Mouse (Mus musculus) left cerebral cortex, adult 11 months (tissue): Measurements from ENCODE around the gene Kif14.
A peak's percentile ranks its signal among the peaks of the same experiment; 100 is the strongest.

ENCODE experiments used
- DNase-seq: peaks from one replicate; pipeline ENCODE4 v3.0.0; 2022; ENCODE audit warnings: low spot score

The Kif14 gene

DNA sequence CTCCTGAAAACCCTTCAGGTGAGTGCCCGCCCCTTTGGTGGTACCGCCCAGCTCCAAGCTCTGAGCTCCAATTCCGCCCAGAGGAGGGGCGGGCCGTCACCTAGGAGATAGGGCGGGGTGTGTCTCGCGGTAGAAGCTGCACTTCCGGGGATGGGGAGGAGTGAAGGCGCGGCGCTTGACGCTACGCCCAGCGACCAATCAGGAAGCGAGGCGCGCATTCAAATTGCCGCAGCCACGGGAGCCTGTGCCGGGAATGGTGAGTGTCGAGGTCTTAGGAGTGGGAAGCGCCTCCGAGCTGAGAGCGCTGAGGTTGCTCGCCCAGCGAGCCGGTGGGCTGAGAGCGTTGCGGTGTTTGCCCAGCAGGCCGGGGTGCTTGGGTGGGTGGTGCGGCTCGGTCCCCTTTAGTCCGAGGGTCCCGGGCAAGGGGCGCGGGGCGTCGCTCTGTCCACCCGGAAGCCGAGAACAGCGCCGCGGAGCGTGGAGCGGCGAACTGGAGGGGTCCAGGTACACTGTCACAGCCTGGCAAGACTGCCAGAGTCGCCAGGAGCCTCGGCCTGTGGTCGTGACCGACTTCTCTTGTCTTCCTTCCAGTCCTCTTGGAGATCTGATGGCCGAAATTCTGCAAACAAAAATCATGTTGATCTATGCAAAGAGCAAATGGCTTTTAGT, at the start of gene Kif14:
Gene Kif14 (plus strand): TSS at position 201 of the 669 bp plus-strand sequence.
- DNase-seq = peak; percentile 85

GRCm38 (mm10) chr1:136418393-136418792, 47.8 kb upstream of the Kif14 start:
- DNase-seq = peak; percentile 40

GRCm38 (mm10) chr1:136427166-136427969, 38.8 kb upstream of the Kif14 start:
- DNase-seq = no peak

DNA sequence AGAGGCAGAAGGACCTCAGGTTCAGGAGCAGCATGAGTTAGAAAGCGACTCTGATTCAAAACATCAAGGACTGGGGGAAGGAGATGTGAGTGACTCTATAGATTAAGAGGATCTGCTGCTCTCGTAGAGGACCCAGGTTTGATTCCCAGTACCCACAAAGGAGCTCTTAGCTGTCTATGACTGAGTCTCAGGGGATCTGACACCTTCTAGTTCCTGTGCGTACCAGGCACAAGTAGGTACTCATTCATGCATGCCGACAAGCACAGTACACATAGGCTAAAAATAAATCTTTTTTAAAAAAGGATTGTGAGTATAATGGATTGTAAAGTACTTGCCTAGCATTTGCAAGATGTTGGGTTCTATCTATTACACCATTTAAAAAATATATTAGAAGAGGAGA, 37.2 kb upstream of the Kif14 start:
- DNase-seq = no peak

- DNase-seq = no peak
These were observed 35.9 kb upstream of the Kif14 start for GRCm38 (mm10) chr1:136430126-136430818.

GRCm38 (mm10) chr1:136440741-136441140, 25.4 kb upstream of the Kif14 start:
- no peak for DNase-seq

DNA sequence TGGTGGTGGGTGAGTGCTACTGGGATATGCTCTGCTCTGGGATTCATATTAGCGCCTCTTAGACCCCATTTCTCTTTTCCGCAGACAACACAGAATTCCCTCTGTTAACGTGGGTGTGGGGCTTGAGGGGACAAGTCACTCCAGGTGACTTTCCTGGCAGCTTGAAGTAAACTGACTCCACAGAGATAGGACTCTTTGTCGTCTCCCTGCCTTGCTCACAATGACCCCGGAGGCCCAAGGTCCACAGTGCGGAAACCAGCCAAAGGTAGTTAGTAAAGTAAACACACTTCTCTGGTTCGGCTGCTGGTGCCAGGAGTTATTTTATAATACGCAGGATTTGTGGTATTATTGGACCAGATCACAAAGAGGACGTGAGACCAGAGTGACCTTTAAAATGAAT, 23.3 kb upstream of the Kif14 start:
- DNase-seq = no peak

DNA sequence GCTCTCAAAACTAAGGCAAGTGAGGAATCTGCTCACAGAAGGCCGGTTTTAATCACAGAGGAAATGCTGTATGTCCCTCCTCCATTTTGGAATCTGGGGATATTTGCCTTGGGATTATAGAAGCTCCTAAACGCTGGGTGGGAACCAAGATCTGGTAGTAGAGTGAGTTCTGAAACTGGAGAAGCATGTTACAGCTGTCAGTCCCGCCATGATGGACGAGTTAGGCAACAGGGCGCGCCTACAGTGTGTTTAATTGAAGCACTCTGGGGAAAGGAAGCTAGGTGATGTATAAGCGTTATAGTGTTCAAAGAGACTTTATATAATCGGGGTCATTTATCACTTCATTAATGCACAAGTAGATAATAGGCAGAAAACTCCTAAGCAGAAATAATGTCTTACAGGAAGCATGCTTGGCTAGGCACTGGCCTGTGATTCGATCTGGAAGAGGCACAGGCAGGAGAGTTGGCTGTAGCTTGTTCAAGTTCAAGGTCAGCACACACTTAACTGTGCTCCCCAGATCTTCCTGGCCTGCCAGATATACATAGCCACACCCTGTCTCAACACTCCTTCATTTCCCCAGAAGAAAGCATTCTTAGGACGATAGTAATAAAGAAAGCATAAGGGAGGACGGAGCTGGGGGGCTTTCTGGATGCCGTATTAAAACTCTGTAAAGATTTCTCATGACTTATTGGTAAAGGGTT, 21.4 kb upstream of the Kif14 start:
- DNase-seq = no peak

- DNase-seq = no peak
These were observed 19.2 kb upstream of the Kif14 start for GRCm38 (mm10) chr1:136446933-136447332.

- DNase-seq = no peak
These were observed 18.8 kb upstream of the Kif14 start for GRCm38 (mm10) chr1:136447338-136447737.

- DNase-seq = no peak
These were observed 16.6 kb upstream of the Kif14 start for GRCm38 (mm10) chr1:136449541-136449940.

DNA sequence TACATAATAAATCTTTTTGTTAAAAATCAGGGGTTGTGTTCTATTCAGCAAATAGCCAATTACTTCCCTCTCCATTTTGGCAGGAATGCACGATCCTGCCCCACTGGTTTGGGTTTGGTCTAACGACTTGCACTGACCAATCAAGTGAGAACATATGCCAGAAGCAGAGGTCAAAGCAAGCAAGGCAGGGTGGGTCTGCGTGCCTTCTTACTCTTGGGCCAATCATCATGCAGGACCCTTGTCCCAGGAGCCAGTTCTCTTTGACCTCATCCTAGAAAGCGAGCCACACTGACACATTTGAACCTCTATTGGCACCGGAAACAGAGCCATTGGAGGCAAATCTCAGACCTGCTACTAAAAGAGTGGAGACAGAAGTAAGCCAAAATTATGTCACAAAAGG, 15.9 kb upstream of the Kif14 start:
- no peak for DNase-seq

- no peak for DNase-seq
These were observed 13.7 kb upstream of the Kif14 start for GRCm38 (mm10) chr1:136452421-136452820.

DNA sequence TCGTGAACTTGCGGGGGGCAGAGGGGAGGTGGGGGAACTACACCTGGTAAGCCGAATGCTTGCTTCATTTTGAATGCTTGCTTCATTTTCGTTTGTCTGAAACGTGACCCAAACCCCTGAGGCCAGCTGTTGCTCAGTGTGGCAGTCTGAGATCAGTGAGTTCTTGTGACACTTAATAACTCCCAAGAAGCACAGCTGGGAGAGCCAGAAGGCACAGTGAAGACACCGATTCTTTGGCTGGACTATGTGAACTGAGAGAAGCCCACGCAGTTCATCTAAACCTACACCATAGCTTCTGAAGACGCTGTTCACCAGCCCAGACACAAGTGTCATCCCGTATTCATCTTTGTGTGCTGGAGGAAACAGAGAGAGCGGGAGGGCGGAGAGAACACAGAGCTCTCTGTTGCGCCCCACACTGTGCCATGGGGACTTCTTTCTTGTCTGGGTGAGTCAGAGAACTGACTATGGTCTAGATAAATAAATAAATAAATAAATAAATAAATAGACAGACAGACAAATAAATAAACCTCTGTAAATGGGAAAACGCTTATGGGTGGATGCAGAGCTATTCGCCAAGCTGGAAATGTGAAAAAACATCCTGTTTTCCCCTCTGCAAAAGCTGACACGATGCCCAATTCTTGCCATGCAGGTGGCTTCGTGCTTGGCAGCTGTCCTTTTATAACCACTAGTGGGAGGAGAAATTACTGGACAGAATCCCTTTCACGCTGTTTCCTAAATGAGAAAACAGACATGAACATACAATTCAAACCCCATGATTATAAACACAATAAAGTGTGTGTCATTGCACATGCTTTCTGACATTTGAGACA, 10.2 kb upstream of the Kif14 start:
- DNase-seq = no peak

DNA sequence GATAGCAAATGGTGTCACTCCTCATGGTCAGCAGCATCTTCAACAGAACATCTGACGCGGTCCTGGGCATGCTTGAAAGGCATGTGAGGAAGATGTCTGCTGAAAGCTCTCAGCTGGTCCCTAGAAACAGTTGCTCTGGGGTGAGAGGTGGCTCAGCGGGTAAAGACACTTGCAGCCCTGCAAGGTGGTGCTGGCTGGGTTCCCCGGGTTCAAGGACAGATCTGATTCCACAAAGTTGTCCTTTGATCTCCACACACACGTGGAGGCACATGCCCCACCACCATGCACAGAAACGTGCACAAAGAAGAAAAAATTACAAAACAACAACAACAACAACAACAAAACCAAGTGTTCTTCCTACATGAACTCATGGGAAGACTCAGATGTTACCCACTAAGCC, 9.4 kb upstream of the Kif14 start:
- DNase-seq = no peak

GRCm38 (mm10) chr1:136457403-136457802, 8.7 kb upstream of the Kif14 start:
- no peak for DNase-seq

DNA sequence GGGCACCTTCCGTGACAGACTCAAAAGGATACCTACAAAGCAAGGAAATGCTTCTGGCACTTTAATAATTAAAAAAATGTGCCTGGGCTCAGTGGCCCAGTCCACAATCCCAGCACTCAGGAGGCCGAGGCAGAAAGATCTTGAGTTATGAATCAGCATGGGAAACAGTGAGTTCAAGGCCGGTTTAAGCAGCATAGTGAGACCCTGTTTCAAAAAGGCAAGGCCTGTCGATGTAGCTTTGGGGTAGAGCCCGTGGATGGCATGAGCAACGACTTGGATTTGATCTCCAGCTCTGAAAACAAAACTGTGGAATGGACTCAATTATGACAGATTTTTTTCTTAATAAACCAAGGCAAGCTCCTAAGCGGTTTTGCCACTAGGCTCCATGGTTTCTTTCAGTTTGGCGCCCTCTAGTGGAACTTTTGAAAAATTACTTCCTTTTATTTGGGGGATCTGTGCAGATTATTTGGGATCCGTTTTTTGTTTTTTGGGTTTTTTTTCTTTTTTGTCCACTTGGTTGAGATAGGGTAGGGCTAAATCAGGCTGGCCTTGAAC, 7.4 kb upstream of the Kif14 start:
- no peak for DNase-seq

GRCm38 (mm10) chr1:136462443-136462842, 3.7 kb upstream of the Kif14 start:
- no peak for DNase-seq

- no peak for DNase-seq
These were observed 975 bp upstream of the Kif14 start for GRCm38 (mm10) chr1:136465168-136465567.

DNA sequence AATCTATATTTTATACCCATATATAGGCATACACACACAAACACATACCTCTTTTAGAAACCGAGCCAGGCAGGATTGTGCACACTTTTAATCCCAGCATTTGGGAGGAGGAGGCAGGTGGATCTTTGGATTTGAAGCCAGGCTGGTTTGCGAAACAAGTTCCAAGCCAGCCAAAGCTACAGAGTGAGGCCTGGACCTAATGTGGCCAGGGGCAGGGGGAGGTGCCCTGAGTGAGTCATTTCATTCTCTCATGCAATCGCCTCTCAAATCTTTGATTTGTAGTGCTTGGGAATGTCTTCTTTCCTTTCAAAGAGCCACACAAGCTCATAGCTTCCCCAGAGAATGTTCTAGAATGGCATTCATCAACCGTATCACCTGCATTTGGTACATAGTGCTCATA, 3.3 kb downstream of the Kif14 start:
- no peak for DNase-seq

- DNase-seq = no peak
These were observed 4.3 kb downstream of the Kif14 start for GRCm38 (mm10) chr1:136470471-136470870.
